In genomic region chr10:45483210-45483609, GRCm38 (mm10) we compare ENCODE assay signal across 14 mouse cellular contexts. TPM values are rescaled to one million over a fixed set of nuclear protein-coding genes. Genes with fewer than 3 reads are reported as not detected.
DNase-seq lines count a peak whose midpoint lies in the region; ATAC-seq lines count a peak whose summit lies in the region.
"Had no signal": no experiment of that assay in that cellular context is flagged by ENCODE, and none has a peak within 500 bp of the region (broad histone marks: within the 10 kb centered on the region; RNA-seq: fewer than 3 reads in every experiment).

No protein-coding gene starts in this region.

- H3K36me3 ChIP-seq in neural tube, embryonic 11.5 days (ENCODE audit: control insufficient read depth, insufficient read depth, low read length) = no peaks in the 10 kb centered on the region
- H3K36me3 ChIP-seq in neural tube, embryonic 15.5 days = no peaks in the 10 kb centered on the region
- H3K36me3 ChIP-seq in forebrain, embryonic 12.5 days (replicated peaks) = no peaks in the 10 kb centered on the region
- H3K36me3 ChIP-seq: midbrain, embryonic 13.5 days had no signal

- H3K9ac ChIP-seq in neural tube, embryonic 11.5 days (ENCODE audit: low read length) = no peak overlapping the region
- H3K9ac ChIP-seq in neural tube, embryonic 15.5 days (replicated peaks) = no peak overlapping the region
- no peak overlapping the region for H3K9ac ChIP-seq in forebrain, embryonic 12.5 days
- H3K9ac ChIP-seq: midbrain, embryonic 13.5 days had no signal

- no peaks in the 10 kb centered on the region for H3K27me3 ChIP-seq in neural tube, embryonic 11.5 days (ENCODE audit: control insufficient read depth, insufficient read depth, low read length)
- no peaks in the 10 kb centered on the region for H3K27me3 ChIP-seq in neural tube, embryonic 15.5 days (replicated peaks)
- no peaks in the 10 kb centered on the region; the same call in 1 of the 2 replicates for H3K27me3 ChIP-seq in forebrain, embryonic 12.5 days
- H3K27me3 ChIP-seq: midbrain, embryonic 13.5 days had no signal

- WGBS in neural tube, embryonic 11.5 days = 66% methylated on average over 2 of the region's 2 CpGs
- 79% methylated on average over 2 of the region's 2 CpGs for WGBS in neural tube, embryonic 15.5 days
- WGBS in forebrain, embryonic 12.5 days = 62% methylated on average over 2 of the region's 2 CpGs

- no peak overlapping the region for H3K27ac ChIP-seq in neural tube, embryonic 11.5 days (ENCODE audit: low read depth, low read length)
- no peak overlapping the region for H3K27ac ChIP-seq in neural tube, embryonic 15.5 days (replicated peaks)
- H3K27ac ChIP-seq in forebrain, embryonic 12.5 days = no peak overlapping the region
- H3K27ac ChIP-seq: midbrain, embryonic 13.5 days had no signal

- DNase-seq in heart, postnatal 14 days = peak; percentile 13 to 25
- no peak for DNase-seq in heart, adult 9 months (ENCODE audit: low spot score in 2 of 2)
- DNase-seq in neural tube, embryonic 11.5 days (ENCODE audit: low spot score) = peak; percentile 23
- DNase-seq in forelimb bud, embryonic 11.5 days (ENCODE audit: low read depth, low spot score) = peak; percentile 62
- no peak for DNase-seq in left cerebral cortex, postnatal 36 days (ENCODE audit: low spot score in 2 of 2)
- DNase-seq in cerebellum, postnatal 4 days (ENCODE audit: low spot score in 2 of 2) = no peak
- DNase-seq: adrenal gland, postnatal 25 days; cerebellum, adult 9-11 months; heart, adult 11 months had no signal

- no peaks in the 10 kb centered on the region for H3K9me3 ChIP-seq in neural tube, embryonic 11.5 days (ENCODE audit: control insufficient read depth, low read length)
- no peaks in the 10 kb centered on the region for H3K9me3 ChIP-seq in neural tube, embryonic 15.5 days (replicated peaks)
- no peaks in the 10 kb centered on the region for H3K9me3 ChIP-seq in forebrain, embryonic 12.5 days
- H3K9me3 ChIP-seq: midbrain, embryonic 13.5 days had no signal

- H3K4me2 ChIP-seq in neural tube, embryonic 11.5 days (ENCODE audit: low read depth) = no peak overlapping the region
- no peak overlapping the region for H3K4me2 ChIP-seq in neural tube, embryonic 15.5 days
- H3K4me2 ChIP-seq in forebrain, embryonic 12.5 days = no peak overlapping the region
- H3K4me2 ChIP-seq: midbrain, embryonic 13.5 days had no signal

- intact Hi-C loops in heart, postnatal 14 days (cut with DNase I) = loop anchor here (10.0 kb wide), 1 partner anchor 98 kb away; no protein-coding TSS in a partner anchor
- intact Hi-C loops in left cerebral cortex, postnatal 36 days (cut with DNase I) = no loop called here

- no peak overlapping the region for H3K4me3 ChIP-seq in neural tube, embryonic 11.5 days (ENCODE audit: low read depth, low read length)
- no peak overlapping the region for H3K4me3 ChIP-seq in neural tube, embryonic 15.5 days (replicated peaks)
- H3K4me3 ChIP-seq in forebrain, embryonic 12.5 days (replicated peaks) = no peak overlapping the region
- H3K4me3 ChIP-seq: midbrain, embryonic 13.5 days had no signal

- no peaks in the 10 kb centered on the region for H3K4me1 ChIP-seq in neural tube, embryonic 11.5 days (ENCODE audit: control insufficient read depth, insufficient read depth, low read length)
- H3K4me1 ChIP-seq in neural tube, embryonic 15.5 days = 0 out of 2 replicates have a peak, but pooled peaks cover 3% of the 10 kb centered on the region
- peaks cover 4% of the 10 kb centered on the region; the same call in 1 of the 2 replicates for H3K4me1 ChIP-seq in forebrain, embryonic 12.5 days

- no peak for ATAC-seq in neural tube, embryonic 11.5 days (ENCODE audit: insufficient read depth, low FRiP score, low TSS enrichment)
- ATAC-seq in neural tube, embryonic 15.5 days (ENCODE audit: low FRiP score) = no peak
- no peak for ATAC-seq in forebrain, embryonic 12.5 days (ENCODE audit: low FRiP score)
- ATAC-seq: inflammation-experienced regulatory T-cells, adult 6 months; midbrain, embryonic 13.5 days had no signal

RNA-seq across cellular contexts. Expression of gene Lin28b, which starts 3.0 kb away (rescaled TPM):
- under 1 TPM; 0.27 to 0.29 TPM for total RNA-seq in heart, postnatal 14 days (2021)
- polyA plus RNA-seq in neural tube, embryonic 11.5 days (2014; fragmentation: Nextera tagmentation; extraction: Ambion mirVana) = 14.7 and 15.5 TPM in 2 replicates
- 6.9 and 7.0 TPM in 2 replicates for polyA plus RNA-seq in neural tube, embryonic 15.5 days (2015; fragmentation: Nextera tagmentation; extraction: Ambion mirVana)
- 1 to 10 TPM; 3.5 to 4.8 TPM for total RNA-seq in left cerebral cortex, postnatal 36 days (2021)
- 16.1 and 16.3 TPM in 2 replicates for polyA plus RNA-seq in forebrain, embryonic 12.5 days (2016; fragmentation: Nextera tagmentation; extraction: Ambion mirVana)
- total RNA-seq: liver, adult 2 months had no signal
- polyA plus RNA-seq: liver, adult 2 months had no signal

Comparison
In these comparisons a context has a peak if more than half of its experiments do, and no peak if none do; other contexts are left out.
1. DNase-seq: peak in heart, postnatal 14 days (2 of 2), neural tube, embryonic 11.5 days (single experiment) and forelimb bud, embryonic 11.5 days (single experiment); none in heart, adult 9 months (0 of 2), left cerebral cortex, postnatal 36 days (0 of 2) and cerebellum, postnatal 4 days (0 of 2).